Mouse (Mus musculus) forebrain, postnatal 0 days (tissue): ENCODE results near the gene Apold1. TPM values are rescaled to one million over a fixed set of nuclear protein-coding genes. Genes with fewer than 3 reads are reported as not detected.

ENCODE experiments used
- ATAC-seq: fragments of 200-750 bp; cut with Nextera tagmentation; 2 replicates; pipeline ENCODE4 v1.8.0; 2017; ENCODE audit warnings: mild to moderate bottlenecking, moderate library complexity
- DNase-seq: peaks from one replicate; pipeline ENCODE4 v3.0.0-alpha.2; 2015
- H3K27ac ChIP-seq: fragments of 300-500 bp; sonication (generic); 2 replicates; pipeline ENCODE4 v1.5.1; 2014; ENCODE audit warnings: low read depth, mild to moderate bottlenecking, antibody characterized with exemption, low read length, moderate library complexity, mixed read lengths
- H3K27me3 ChIP-seq: fragments of 300-500 bp; sonication (generic); 2 replicates; pipeline ENCODE4 v1.6.1; 2014; ENCODE audit warnings: mild to moderate bottlenecking, low read length, mixed read lengths; ENCODE audit not compliant: insufficient read depth
- H3K36me3 ChIP-seq: fragments of 300-500 bp; sonication (generic); 2 replicates; pipeline ENCODE4 v1.6.1; 2014; ENCODE audit warnings: mild to moderate bottlenecking, moderate library complexity; ENCODE audit not compliant: insufficient read depth
- H3K4me1 ChIP-seq: fragments of 300-500 bp; sonication (generic); 2 replicates; pipeline ENCODE4 v1.6.1; 2014; ENCODE audit warnings: antibody characterized with exemption; ENCODE audit not compliant: insufficient read depth
- H3K4me2 ChIP-seq: fragments of 300-500 bp; sonication (generic); 2 replicates; pipeline ENCODE4 v1.6.1; 2014; ENCODE audit warnings: low read depth, mild to moderate bottlenecking, moderate library complexity
- H3K4me3 ChIP-seq: fragments of 300-500 bp; sonication (generic); 2 replicates; pipeline ENCODE4 v1.5.1; 2014; ENCODE audit warnings: low read depth, low read length, mixed read lengths
- H3K9ac ChIP-seq: fragments of 300-500 bp; sonication (generic); 2 replicates; pipeline ENCODE4 v1.6.1; 2014; ENCODE audit warnings: mild to moderate bottlenecking
- H3K9me3 ChIP-seq: fragments of 300-500 bp; sonication (generic); 2 replicates; pipeline ENCODE4 v1.6.1; 2016; ENCODE audit warnings: low read length
- CTCF ChIP-seq: sonication (generic); IDR thresholded peaks from 2 replicates; pipeline ENCODE4 v1.5.1; 2016; ENCODE audit warnings: antibody characterized with exemption, control low read depth, low read depth
- WGBS: fragments of 180-500 bp; shearing (Covaris S2); extraction: QIAGEN DNeasy Blood & Tissue Kit; methylation state at CpG from one replicate; pipeline ENCODE4 v1.1.7; 2014; 5-methylcytosine and 5-hydroxymethylcytosine counted together
- polyA plus RNA-seq: library from polyadenylated mRNA; unstranded; fragments of >200 nt; fragmentation: Nextera tagmentation; extraction: Ambion mirVana; gene quantifications from 2 replicates; pipeline ENCODE4 v1.2.1, GENCODE M21; 2015
- total RNA-seq: library from RNA; depleted of rRNA; stranded (reverse); fragments of >200 nt; gene quantifications from 2 replicates; pipeline ENCODE4 v1.2.3, GENCODE M21; 2014; rRNA removed

The Apold1 gene
- total RNA-seq (8.7 TPM in 2 replicates), polyA plus RNA-seq (5.9 and 6.2 TPM in 2 replicates)

GRCm38 (mm10) chr6:134981231-134982062, at the start of gene Apold1:
Gene Apold1, plus strand, starts transcription at chr6:134981718.
- no peak within 1 kb of the TSS for H3K9ac ChIP-seq
- TF ChIP-seq CTCF, result no peak
- no peak within 1 kb of the TSS for H3K27ac ChIP-seq
- DNase-seq (no peak), ATAC-seq (peak; percentile 18; the same call in 1 of the 2 replicates)
- H3K4me2 ChIP-seq, result peak within 1 kb of the TSS; percentile 35
- 50% methylated on average over 22 of the region's 22 CpGs for WGBS
- H3K9me3 ChIP-seq, result no peaks in the 10 kb centered on the region
- no peaks in the 10 kb centered on the region for H3K36me3 ChIP-seq
- peak within 1 kb of the TSS; percentile 16; the same call in 1 of the 2 replicates for H3K4me3 ChIP-seq
- no peaks in the 10 kb centered on the region for H3K27me3 ChIP-seq
- H3K4me1 ChIP-seq, result no peaks in the 10 kb centered on the region; the same call in 1 of the 2 replicates

GRCm38 (mm10) chr6:134932486-134933206, 48.9 kb upstream of the Apold1 start:
- H3K4me2 ChIP-seq, result peak overlapping the region; percentile 28
- no peak for TF ChIP-seq CTCF
- ATAC-seq (no peak), DNase-seq (no peak)
- no peaks in the 10 kb centered on the region for H3K27me3 ChIP-seq
- 60% methylated on average over 12 of the region's 12 CpGs for WGBS
- no peaks in the 10 kb centered on the region for H3K9me3 ChIP-seq
- H3K27ac ChIP-seq, result no peak overlapping the region
- no peaks in the 10 kb centered on the region for H3K36me3 ChIP-seq
- no peaks in the 10 kb centered on the region for H3K4me1 ChIP-seq
- no peak overlapping the region for H3K9ac ChIP-seq
- H3K4me3 ChIP-seq, result no peak overlapping the region

- WGBS, result 79% methylated on average over 2 of the region's 2 CpGs
These were observed 48.3 kb upstream of the Apold1 start for GRCm38 (mm10) chr6:134933207-134933558.

GRCm38 (mm10) chr6:134934305-134934704, 47.2 kb upstream of the Apold1 start:
- H3K9ac ChIP-seq, result no peak overlapping the region
- H3K4me3 ChIP-seq, result no peak overlapping the region
- DNase-seq (no peak), ATAC-seq (no peak)
- H3K4me1 ChIP-seq, result no peaks in the 10 kb centered on the region
- H3K9me3 ChIP-seq, result no peaks in the 10 kb centered on the region
- no peaks in the 10 kb centered on the region for H3K27me3 ChIP-seq
- 89% methylated on average over 5 of the region's 5 CpGs for WGBS
- H3K4me2 ChIP-seq, result no peak overlapping the region
- TF ChIP-seq CTCF, result no peak
- H3K27ac ChIP-seq, result no peak overlapping the region
- no peaks in the 10 kb centered on the region for H3K36me3 ChIP-seq

More at GRCm38 (mm10) chr6:134933207-134933558, 48.3 kb upstream of the Apold1 start:
- ATAC-seq (no peak), DNase-seq (no peak)
- H3K27ac ChIP-seq, result no peak overlapping the region
- no peaks in the 10 kb centered on the region for H3K36me3 ChIP-seq
- no peaks in the 10 kb centered on the region for H3K27me3 ChIP-seq
- no peak overlapping the region for H3K9ac ChIP-seq
- no peak for TF ChIP-seq CTCF
- no peaks in the 10 kb centered on the region for H3K9me3 ChIP-seq
- H3K4me1 ChIP-seq, result no peaks in the 10 kb centered on the region
- peak overlapping the region; percentile 28; the same call in 1 of the 2 replicates for H3K4me2 ChIP-seq
- no peak overlapping the region for H3K4me3 ChIP-seq

- no peak for TF ChIP-seq CTCF
- H3K9ac ChIP-seq, result no peak overlapping the region
- no peaks in the 10 kb centered on the region for H3K4me1 ChIP-seq
- no peak for ATAC-seq
- H3K27me3 ChIP-seq, result no peaks in the 10 kb centered on the region
- 83% methylated on average over 4 of the region's 4 CpGs for WGBS
- no peaks in the 10 kb centered on the region for H3K36me3 ChIP-seq
- no peak overlapping the region for H3K4me3 ChIP-seq
- no peak overlapping the region for H3K27ac ChIP-seq
- no peak overlapping the region for H3K4me2 ChIP-seq
- DNase-seq, result no peak
- H3K9me3 ChIP-seq, result no peaks in the 10 kb centered on the region
These were observed 41.7 kb upstream of the Apold1 start for GRCm38 (mm10) chr6:134939781-134940180.

- Histone ChIP-seq H3K27ac (no peak overlapping the region), H3K4me2 (no peak overlapping the region), H3K27me3 (no peaks in the 10 kb centered on the region), H3K4me3 (no peak overlapping the region), H3K36me3 (no peaks in the 10 kb centered on the region), H3K4me1 (no peaks in the 10 kb centered on the region), H3K9ac (no peak overlapping the region), H3K9me3 (no peaks in the 10 kb centered on the region)
- no peak for TF ChIP-seq CTCF
- no peak for DNase-seq
- 90% methylated on average over 13 of the region's 13 CpGs for WGBS
- ATAC-seq, result no peak
These were observed 37.6 kb upstream of the Apold1 start for GRCm38 (mm10) chr6:134943759-134944407.

GRCm38 (mm10) chr6:134946054-134946453, 35.5 kb upstream of the Apold1 start:
- no peak overlapping the region for H3K4me2 ChIP-seq
- H3K27me3 ChIP-seq, result no peaks in the 10 kb centered on the region
- H3K27ac ChIP-seq, result no peak overlapping the region
- DNase-seq, result no peak
- TF ChIP-seq CTCF, result no peak
- no peak overlapping the region for H3K9ac ChIP-seq
- no peaks in the 10 kb centered on the region for H3K9me3 ChIP-seq
- ATAC-seq, result peak; percentile 29; the same call in 1 of the 2 replicates
- no peaks in the 10 kb centered on the region for H3K36me3 ChIP-seq
- no peak overlapping the region for H3K4me3 ChIP-seq
- WGBS, result 49% methylated on average over 6 of the region's 6 CpGs
- no peaks in the 10 kb centered on the region for H3K4me1 ChIP-seq
